Mouse (Mus musculus): ENCODE results near the gene Hspa4.

GRCm38 (mm10) chr11:53314770-53315173, 14.5 kb upstream of the Hspa4 start:
- TF ChIP-seq CTCF (IDR thresholded peaks at IDR 0.05; ENCODE audit: borderline replicate concordance, insufficient read depth, low read depth, low read length) (no peak), POLR2A (IDR thresholded peaks at IDR 0.05; ENCODE audit: borderline replicate concordance, insufficient read depth, low read length) (no peak)
